Mouse (Mus musculus) C2C12 (cell line): ENCODE measurements around the gene Kcnip1.

ENCODE experiments used
- CEBPB ChIP-seq: IDR thresholded peaks from one replicate; pipeline ENCODE4 v1.6.1; 2011; ENCODE audit warnings: low read depth, mild to moderate bottlenecking, control low read depth, moderate library complexity
- CTCF ChIP-seq: IDR thresholded peaks from one replicate; pipeline ENCODE4 v1.5.1; 2011; ENCODE audit not compliant: control insufficient read depth, insufficient read depth, insufficient read length
- MYOD1 ChIP-seq: IDR thresholded peaks from one replicate; pipeline ENCODE4 v1.6.1; 2011; ENCODE audit warnings: low read depth; ENCODE audit not compliant: control insufficient read depth, insufficient read length

- TF ChIP-seq CTCF (no peak), CEBPB (no peak), MYOD1 (no peak)
These were observed 220.9 kb downstream of the Kcnip1 start for GRCm38 (mm10) chr11:33772043-33772442.
